8 mouse cellular contexts compared by ENCODE assay signal in genomic region chr2:6721460-6722401, GRCm38 (mm10).
DNase-seq lines count a peak whose midpoint lies in the region; ATAC-seq and TF ChIP-seq lines count a peak whose summit lies in the region.

No protein-coding gene starts in this region.

- peaks cover 17 to 21% of the 10 kb centered on the region in 2 experiments for H3K4me1 ChIP-seq in MEL (ENCODE audit: control insufficient read depth in 1 of 2, insufficient read depth in 2 of 2, low read length in 2 of 2)
- peaks cover 24% of the 10 kb centered on the region for H3K4me1 ChIP-seq in heart, embryonic 12.5 days (replicated peaks)

- H3K4me2 ChIP-seq in heart, embryonic 12.5 days = peak overlapping the region; percentile 86

- WGBS in heart, embryonic 12.5 days = 9% methylated on average over 17 of the region's 17 CpGs

- H3K9me3 ChIP-seq in MEL (replicated peaks; ENCODE audit: insufficient read depth, low read length) = no peaks in the 10 kb centered on the region
- H3K9me3 ChIP-seq in heart, embryonic 12.5 days (replicated peaks) = no peaks in the 10 kb centered on the region

- TF ChIP-seq RAD21 in MEL (IDR thresholded peaks at IDR 0.05; ENCODE audit: low read depth, low read length) = no peak

- peak overlapping the region; percentile 71 to 81 for H3K4me3 ChIP-seq in MEL (ENCODE audit: control insufficient read depth in 1 of 2, insufficient read depth in 1 of 2, low read depth in 2 of 2, low read length in 2 of 2)
- H3K4me3 ChIP-seq in heart, embryonic 12.5 days = peak overlapping the region; percentile 39

- peak overlapping the region; percentile 87 for H3K27ac ChIP-seq in MEL (ENCODE audit: control insufficient read depth, low read depth, low read length)
- H3K27ac ChIP-seq in heart, embryonic 12.5 days (ENCODE audit: poor library complexity, severe bottlenecking) = no peak overlapping the region

- no peak for TF ChIP-seq CTCF in MEL (IDR thresholded peaks at IDR 0.05 in 2 of 3, conservative IDR thresholded peaks at IDR 0.05 in 1 of 3; ENCODE audit: control insufficient read depth in 1 of 3, insufficient read depth in 1 of 3, low read depth in 2 of 3, low read length in 3 of 3, poor library complexity in 1 of 3, severe bottlenecking in 1 of 3)

- TF ChIP-seq EP300 in MEL (IDR thresholded peaks at IDR 0.05; ENCODE audit: low read depth in 1 of 2, low read length in 2 of 2) = peak; percentile 49 to 52; a peak in 3 of 4 replicates

- H3K27me3 ChIP-seq in MEL (ENCODE audit: control insufficient read depth in 1 of 2, insufficient read depth in 2 of 2, low read length in 2 of 2) = no peaks in the 10 kb centered on the region
- H3K27me3 ChIP-seq in heart, embryonic 12.5 days (replicated peaks) = no peaks in the 10 kb centered on the region

- no peak; the same call in none of the 2 replicates for ATAC-seq in heart, embryonic 12.5 days (ENCODE audit: insufficient number of reproducible peaks, low FRiP score)

- DNase-seq in 3134 (ENCODE audit: extremely low read depth, insufficient read length, low spot score) = peak; percentile 43
- DNase-seq in MEL (ENCODE audit: low read depth, low spot score) = peak; percentile 85
- DNase-seq in embryo, embryonic 11.5 days (ENCODE audit: low read depth, low spot score) = peak; percentile 23
- peak; percentile 79 for DNase-seq in layer of hippocampus, adult 9-10 months (ENCODE audit: low spot score)
- peak; percentile 38 for DNase-seq in lung, postnatal 25 days (ENCODE audit: low spot score)
- peak; percentile 84 for DNase-seq in retina, postnatal 1 day
- DNase-seq in urinary bladder, postnatal 4 days (ENCODE audit: low spot score in 2 of 2) = no peak

- peaks cover 0 to 49% of the 10 kb centered on the region in 2 experiments; a peak in 2 of 4 replicates for H3K36me3 ChIP-seq in MEL (ENCODE audit: control insufficient read depth in 1 of 2, insufficient read depth in 2 of 2, low read length in 2 of 2)
- H3K36me3 ChIP-seq in heart, embryonic 12.5 days = no peaks in the 10 kb centered on the region

- TF ChIP-seq POLR2A in MEL (IDR thresholded peaks at IDR 0.05; ENCODE audit: control insufficient read depth in 1 of 2, insufficient read depth in 1 of 2, low read depth in 1 of 2, low read length in 2 of 2, poor library complexity in 1 of 2) = peak; percentile 27 to 73; a peak in 2 of 4 replicates

- H3K9ac ChIP-seq in MEL (ENCODE audit: control insufficient read depth, low read depth, low read length, poor library complexity, severe bottlenecking) = peak overlapping the region; percentile 68
- peak overlapping the region; percentile 68 for H3K9ac ChIP-seq in heart, embryonic 12.5 days

- peaks cover 16% of the 10 kb centered on the region for H3K79me2 ChIP-seq in MEL (ENCODE audit: control insufficient read depth, insufficient read depth, low read length, poor library complexity)

TF ChIP-seq in MEL, 35 proteins besides CTCF, POLR2A, EP300 and RAD21:
- TF ChIP-seq MAFK (IDR thresholded peaks at IDR 0.05; ENCODE audit: borderline replicate concordance, low read depth, low read length) (no peak), GATA1 (IDR thresholded peaks at IDR 0.05; ENCODE audit: low read depth, low read length) (0 out of 2 replicates have a peak, but pooled peaks have one; percentile 2), ZKSCAN1 (IDR thresholded peaks at IDR 0.05; ENCODE audit: low read depth, low read length) (no peak), UBTF (IDR thresholded peaks at IDR 0.05; ENCODE audit: borderline replicate concordance, insufficient read depth, low read depth, low read length) (no peak), POLR2AphosphoS5 (IDR thresholded peaks at IDR 0.05; ENCODE audit: borderline replicate concordance, low read depth, low read length) (no peak), GABPA (IDR thresholded peaks at IDR 0.05; ENCODE audit: low read depth, low read length) (no peak), ELF1 (IDR thresholded peaks at IDR 0.05; ENCODE audit: low read depth, low read length) (peak; percentile 57), ZNF384 (IDR thresholded peaks at IDR 0.05; ENCODE audit: low read depth, low read length) (peak; percentile 60), JUND (IDR thresholded peaks at IDR 0.05; ENCODE audit: low read depth, low read length) (no peak), TCF12 (IDR thresholded peaks at IDR 0.05; ENCODE audit: low read depth, low read length) (0 out of 2 replicates have a peak, but pooled peaks have one; percentile 18), ETS1 (IDR thresholded peaks at IDR 0.05; ENCODE audit: low read depth, low read length) (peak; percentile 56; the same call in 1 of the 2 replicates), MEF2A (IDR thresholded peaks at IDR 0.05; ENCODE audit: extremely low read depth, insufficient replicate concordance, low read depth, low read length, poor library complexity, severe bottlenecking) (no peak), CHD2 (IDR thresholded peaks at IDR 0.05; ENCODE audit: low read length) (peak; percentile 30; the same call in 1 of the 2 replicates), POLR2AphosphoS2 (IDR thresholded peaks at IDR 0.05; ENCODE audit: low read length) (0 out of 2 replicates have a peak, but pooled peaks have one; percentile 34), MYC (IDR thresholded peaks at IDR 0.05; ENCODE audit: low read depth, low read length) (no peak; the same call in 1 of the 2 replicates), TAL1 (IDR thresholded peaks at IDR 0.05; ENCODE audit: low read length) (no peak), ZMIZ1 (IDR thresholded peaks at IDR 0.05; ENCODE audit: low read depth, low read length) (peak; percentile 14; the same call in 1 of the 2 replicates), E2F4 (IDR thresholded peaks at IDR 0.05; ENCODE audit: borderline replicate concordance, low read depth, low read length) (no peak), RCOR1 (IDR thresholded peaks at IDR 0.05; ENCODE audit: low read depth, low read length) (no peak), NELFE (IDR thresholded peaks at IDR 0.05; ENCODE audit: low read depth, low read length) (peak; percentile 58), MAX (IDR thresholded peaks at IDR 0.05; ENCODE audit: low read length) (no peak; the same call in 1 of the 2 replicates), MAZ (IDR thresholded peaks at IDR 0.05; ENCODE audit: low read depth, low read length) (peak; percentile 65; the same call in 1 of the 2 replicates), USF2 (IDR thresholded peaks at IDR 0.05; ENCODE audit: borderline replicate concordance in 1 of 2, insufficient read depth in 1 of 2, low read depth in 1 of 2, low read length in 2 of 2) (no peak), MXI1 (IDR thresholded peaks at IDR 0.05; ENCODE audit: low read depth, low read length) (peak; percentile 40; the same call in 1 of the 2 replicates), MYB (IDR thresholded peaks at IDR 0.05; ENCODE audit: low read depth, low read length) (peak; percentile 71; the same call in 1 of the 2 replicates), TBP (IDR thresholded peaks at IDR 0.05; ENCODE audit: low read depth, low read length) (peak; percentile 69), SMC3 (IDR thresholded peaks at IDR 0.05; ENCODE audit: low read depth, low read length) (no peak), NRF1 (IDR thresholded peaks at IDR 0.05; ENCODE audit: insufficient read depth, low read depth, low read length, poor library complexity, severe bottlenecking) (no peak), CHD1 (IDR thresholded peaks at IDR 0.05; ENCODE audit: low read depth, low read length) (peak; percentile 77; the same call in 1 of the 2 replicates), BHLHE40 (IDR thresholded peaks at IDR 0.05; ENCODE audit: borderline replicate concordance, low read depth, low read length) (no peak), HCFC1 (IDR thresholded peaks at IDR 0.05; ENCODE audit: low read depth, low read length) (peak; percentile 64), KAT2A (conservative IDR thresholded peaks at IDR 0.05; ENCODE audit: low read depth, low read length) (no peak), SIN3A (IDR thresholded peaks at IDR 0.05; ENCODE audit: low read length) (peak; percentile 45; the same call in 1 of the 2 replicates), ZC3H11A (IDR thresholded peaks at IDR 0.05; ENCODE audit: low read depth, low read length) (no peak), USF1 (IDR thresholded peaks at IDR 0.05; ENCODE audit: low read depth, low read length) (no peak)

Comparison
In these comparisons a context has a peak if more than half of its experiments do, and no peak if none do; other contexts are left out.
1. DNase-seq: peak in 3134 (single experiment), MEL (single experiment), embryo, embryonic 11.5 days (single experiment), layer of hippocampus, adult 9-10 months (single experiment), lung, postnatal 25 days (single experiment) and retina, postnatal 1 day (single experiment); none in urinary bladder, postnatal 4 days (0 of 2).